Mouse (Mus musculus): ENCODE measurements around the gene Klf5. TPM values are rescaled to one million over a fixed set of nuclear protein-coding genes. Genes with fewer than 3 reads are reported as not detected.

The Klf5 gene
- total and polyA plus RNA-seq, 2 experiments = 0.09 to 0.12 TPM

GRCm38 (mm10) chr14:99339021-99339420 lies 40.5 kb downstream of the Klf5 start:
- Histone ChIP-seq H3K4me1 (ENCODE audit: control insufficient read depth, insufficient read depth, low read length) (no peaks in the 10 kb centered on the region), H3K4me3 (ENCODE audit: insufficient read depth, low read depth, low read length) (no peak overlapping the region), H3K9ac (ENCODE audit: low read depth, low read length) (no peak overlapping the region), H3K79me2 (ENCODE audit: control insufficient read depth, insufficient read depth, low read length) (no peaks in the 10 kb centered on the region), H3K27ac (replicated peaks; ENCODE audit: insufficient read depth, low read depth, low read length) (no peak overlapping the region), H3K27me3 (ENCODE audit: control insufficient read depth, insufficient read depth, low read length) (no peaks in the 10 kb centered on the region), H3K36me3 (ENCODE audit: control insufficient read depth, insufficient read depth, low read length) (no peaks in the 10 kb centered on the region)
- DNase-seq (ENCODE audit: extremely low read depth, low read depth, low spot score) = no peak
- TF ChIP-seq POLR2A (IDR thresholded peaks at IDR 0.05; ENCODE audit: extremely low read depth, insufficient read depth, low read length) (no peak), CTCF (IDR thresholded peaks at IDR 0.05; ENCODE audit: low read depth, low read length) (no peak)
- 67% methylated on average over 8 of the region's 8 CpGs for WGBS

- no peaks in the 10 kb centered on the region for H3K4me1 ChIP-seq (ENCODE audit: control insufficient read depth, insufficient read depth, low read length)
- no peaks in the 10 kb centered on the region for H3K27me3 ChIP-seq (ENCODE audit: control insufficient read depth, insufficient read depth, low read length)
- 32% methylated on average over 9 of the region's 9 CpGs for WGBS
- H3K79me2 ChIP-seq (ENCODE audit: control insufficient read depth, insufficient read depth, low read length) = no peaks in the 10 kb centered on the region
- H3K4me3 ChIP-seq (ENCODE audit: insufficient read depth, low read depth, low read length) = no peak overlapping the region
- H3K36me3 ChIP-seq (ENCODE audit: control insufficient read depth, insufficient read depth, low read length) = no peaks in the 10 kb centered on the region
- H3K9ac ChIP-seq (ENCODE audit: low read depth, low read length) = no peak overlapping the region
- H3K27ac ChIP-seq (replicated peaks; ENCODE audit: insufficient read depth, low read depth, low read length) = no peak overlapping the region
- no peak for DNase-seq (ENCODE audit: extremely low read depth, low read depth, low spot score)
- TF ChIP-seq CTCF (IDR thresholded peaks at IDR 0.05; ENCODE audit: low read depth, low read length) (no peak), POLR2A (IDR thresholded peaks at IDR 0.05; ENCODE audit: extremely low read depth, insufficient read depth, low read length) (no peak)
These were observed 41.4 kb downstream of the Klf5 start for GRCm38 (mm10) chr14:99339681-99340522.

- H3K27ac ChIP-seq (replicated peaks; ENCODE audit: insufficient read depth, low read depth, low read length) = no peak overlapping the region
- no peak overlapping the region for H3K4me3 ChIP-seq (ENCODE audit: insufficient read depth, low read depth, low read length)
- 87% methylated on average over 1 of the region's 1 CpGs for WGBS
- no peaks in the 10 kb centered on the region for H3K36me3 ChIP-seq (ENCODE audit: control insufficient read depth, insufficient read depth, low read length)
- no peak for DNase-seq (ENCODE audit: extremely low read depth, low read depth, low spot score)
- no peaks in the 10 kb centered on the region for H3K4me1 ChIP-seq (ENCODE audit: control insufficient read depth, insufficient read depth, low read length)
- no peaks in the 10 kb centered on the region for H3K79me2 ChIP-seq (ENCODE audit: control insufficient read depth, insufficient read depth, low read length)
- TF ChIP-seq POLR2A (IDR thresholded peaks at IDR 0.05; ENCODE audit: extremely low read depth, insufficient read depth, low read length) (no peak), CTCF (IDR thresholded peaks at IDR 0.05; ENCODE audit: low read depth, low read length) (no peak)
- no peak overlapping the region for H3K9ac ChIP-seq (ENCODE audit: low read depth, low read length)
- H3K27me3 ChIP-seq (ENCODE audit: control insufficient read depth, insufficient read depth, low read length) = no peaks in the 10 kb centered on the region
These were observed 42.2 kb downstream of the Klf5 start for GRCm38 (mm10) chr14:99340703-99341102.

GRCm38 (mm10) chr14:99348175-99348764 lies 49.8 kb downstream of the Klf5 start:
- Histone ChIP-seq H3K79me2 (ENCODE audit: control insufficient read depth, insufficient read depth, low read length) (no peaks in the 10 kb centered on the region), H3K36me3 (ENCODE audit: control insufficient read depth, insufficient read depth, low read length) (no peaks in the 10 kb centered on the region), H3K4me1 (ENCODE audit: control insufficient read depth, insufficient read depth, low read length) (no peaks in the 10 kb centered on the region), H3K4me3 (ENCODE audit: insufficient read depth, low read depth, low read length) (no peak overlapping the region), H3K27me3 (ENCODE audit: control insufficient read depth, insufficient read depth, low read length) (no peaks in the 10 kb centered on the region), H3K27ac (replicated peaks; ENCODE audit: insufficient read depth, low read depth, low read length) (no peak overlapping the region), H3K9ac (ENCODE audit: low read depth, low read length) (no peak overlapping the region)
- WGBS = 84% methylated on average over 13 of the region's 13 CpGs
- DNase-seq (ENCODE audit: extremely low read depth, low read depth, low spot score) = no peak
- TF ChIP-seq POLR2A (IDR thresholded peaks at IDR 0.05; ENCODE audit: extremely low read depth, insufficient read depth, low read length) (no peak), CTCF (IDR thresholded peaks at IDR 0.05; ENCODE audit: low read depth, low read length) (no peak)

DNA sequence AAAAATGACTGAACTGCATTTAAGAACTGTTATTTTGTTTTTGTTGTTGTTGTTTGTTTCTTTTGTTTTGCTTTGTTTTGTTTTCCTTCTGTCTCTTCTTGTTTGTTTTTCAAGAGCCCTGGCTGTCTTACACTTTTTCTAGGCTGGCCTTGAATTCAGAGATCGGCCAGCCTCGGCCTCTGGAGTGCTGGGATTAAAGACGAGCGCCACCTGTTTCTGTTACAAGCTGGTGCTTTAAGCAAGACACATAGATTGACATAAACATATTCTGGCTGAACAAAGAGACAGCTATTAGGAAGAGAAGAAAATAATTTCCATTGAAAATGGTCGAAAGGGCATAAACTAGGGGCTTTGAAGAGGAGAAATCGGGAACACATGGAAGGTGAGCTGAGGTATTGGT lies 51.1 kb downstream of the Klf5 start:
- no peak overlapping the region for H3K27ac ChIP-seq (replicated peaks; ENCODE audit: insufficient read depth, low read depth, low read length)
- no peaks in the 10 kb centered on the region for H3K79me2 ChIP-seq (ENCODE audit: control insufficient read depth, insufficient read depth, low read length)
- DNase-seq (ENCODE audit: extremely low read depth, low read depth, low spot score) = no peak
- no peaks in the 10 kb centered on the region for H3K36me3 ChIP-seq (ENCODE audit: control insufficient read depth, insufficient read depth, low read length)
- no peaks in the 10 kb centered on the region for H3K27me3 ChIP-seq (ENCODE audit: control insufficient read depth, insufficient read depth, low read length)
- 84% methylated on average over 6 of the region's 6 CpGs for WGBS
- no peak for TF ChIP-seq CTCF (IDR thresholded peaks at IDR 0.05; ENCODE audit: low read depth, low read length)
- no peak for TF ChIP-seq POLR2A (IDR thresholded peaks at IDR 0.05; ENCODE audit: extremely low read depth, insufficient read depth, low read length)
- H3K4me3 ChIP-seq (ENCODE audit: insufficient read depth, low read depth, low read length) = no peak overlapping the region
- no peaks in the 10 kb centered on the region for H3K4me1 ChIP-seq (ENCODE audit: control insufficient read depth, insufficient read depth, low read length)
- no peak overlapping the region for H3K9ac ChIP-seq (ENCODE audit: low read depth, low read length)

DNA sequence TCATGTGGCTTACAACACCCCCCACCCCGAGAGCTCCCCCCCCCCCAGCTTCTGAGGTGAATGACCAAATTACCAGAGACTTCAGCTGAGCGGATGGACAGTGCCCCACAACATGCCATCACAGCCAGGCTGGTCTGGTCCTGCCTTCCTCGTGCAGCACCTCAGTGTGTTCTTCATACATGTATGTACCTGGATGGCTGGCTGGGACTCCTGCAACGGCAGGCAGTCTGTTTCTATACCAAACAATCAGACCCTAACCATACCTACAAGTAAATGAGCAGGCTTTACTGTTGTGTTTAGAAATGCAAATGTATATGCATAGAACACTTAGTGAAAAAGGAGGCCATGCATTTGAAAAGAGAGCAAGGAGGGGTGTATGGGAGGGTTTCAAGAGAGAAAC lies 54.5 kb downstream of the Klf5 start:
- Histone ChIP-seq H3K27ac (replicated peaks; ENCODE audit: insufficient read depth, low read depth, low read length) (no peak overlapping the region), H3K9ac (ENCODE audit: low read depth, low read length) (no peak overlapping the region), H3K27me3 (ENCODE audit: control insufficient read depth, insufficient read depth, low read length) (no peaks in the 10 kb centered on the region), H3K4me1 (ENCODE audit: control insufficient read depth, insufficient read depth, low read length) (no peaks in the 10 kb centered on the region), H3K4me3 (ENCODE audit: insufficient read depth, low read depth, low read length) (no peak overlapping the region), H3K36me3 (ENCODE audit: control insufficient read depth, insufficient read depth, low read length) (no peaks in the 10 kb centered on the region), H3K79me2 (ENCODE audit: control insufficient read depth, insufficient read depth, low read length) (no peaks in the 10 kb centered on the region)
- no peak for DNase-seq (ENCODE audit: extremely low read depth, low read depth, low spot score)
- TF ChIP-seq POLR2A (IDR thresholded peaks at IDR 0.05; ENCODE audit: extremely low read depth, insufficient read depth, low read length) (no peak), CTCF (IDR thresholded peaks at IDR 0.05; ENCODE audit: low read depth, low read length) (no peak)
- 68% methylated on average over 4 of the region's 4 CpGs for WGBS
